In genomic region chr5:31614339-31615025, GRCm38 (mm10) we compare ENCODE assay signal across 8 mouse cellular contexts. TPM values are rescaled to one million over a fixed set of nuclear protein-coding genes. Genes with fewer than 3 reads are reported as not detected.
DNase-seq lines count a peak whose midpoint lies in the region; ATAC-seq and TF ChIP-seq lines count a peak whose summit lies in the region.

No protein-coding gene starts in this region.

- H3K4me1 ChIP-seq in heart, embryonic 13.5 days: peaks cover 13% of the 10 kb centered on the region
- peaks cover 6% of the 10 kb centered on the region; the same call in 1 of the 2 replicates for H3K4me1 ChIP-seq in bone marrow, adult 2 months (ENCODE audit: control insufficient read depth, insufficient read depth, low read length)
- H3K4me1 ChIP-seq in hindbrain, postnatal 0 days (ENCODE audit: insufficient read depth, low read length): peaks cover 12% of the 10 kb centered on the region

- H3K36me3 ChIP-seq in heart, embryonic 13.5 days: peaks cover 38% of the 10 kb centered on the region
- peaks cover 8% of the 10 kb centered on the region; the same call in 1 of the 2 replicates for H3K36me3 ChIP-seq in hindbrain, postnatal 0 days (ENCODE audit: insufficient read depth, low read length)

- peak overlapping the region; percentile 65 for H3K4me3 ChIP-seq in heart, embryonic 13.5 days
- peak overlapping the region; percentile 93 for H3K4me3 ChIP-seq in bone marrow, adult 2 months (replicated peaks; ENCODE audit: control insufficient read depth, low read depth, low read length)
- peak overlapping the region; percentile 78 for H3K4me3 ChIP-seq in hindbrain, postnatal 0 days (ENCODE audit: low read length)

- ATAC-seq in heart, embryonic 13.5 days (ENCODE audit: extremely low read depth, insufficient number of reproducible peaks, low FRiP score, low TSS enrichment): no peak
- ATAC-seq in hindbrain, postnatal 0 days: no peak
- peak; percentile 21; the same call in 1 of the 2 replicates for ATAC-seq in megakaryocyte-erythroid progenitor cell, adult 5-6 weeks (replicated peaks; ENCODE audit: low FRiP score, low TSS enrichment, poor library complexity, severe bottlenecking)
- ATAC-seq in frontal cortex, adult (ENCODE audit: low TSS enrichment): no peak
- no peak for ATAC-seq in erythroid progenitor cell, adult 5-6 weeks (replicated peaks; ENCODE audit: low FRiP score, poor library complexity, severe bottlenecking)

- H3K27me3 ChIP-seq in heart, embryonic 13.5 days (replicated peaks): no peaks in the 10 kb centered on the region
- H3K27me3 ChIP-seq in hindbrain, postnatal 0 days (ENCODE audit: insufficient read depth, low read length): no peaks in the 10 kb centered on the region

- TF ChIP-seq POLR2A in bone marrow, adult 2 months (IDR thresholded peaks at IDR 0.05; ENCODE audit: borderline replicate concordance, control insufficient read depth, low read depth, low read length): no peak

- 51% methylated on average over 6 of the region's 6 CpGs for WGBS in heart, embryonic 13.5 days
- 2% methylated on average over 6 of the region's 6 CpGs for WGBS in bone marrow, adult 2 months
- WGBS in hindbrain, postnatal 0 days: 40% methylated on average over 6 of the region's 6 CpGs

- no peak for TF ChIP-seq CTCF in bone marrow, adult 2 months (IDR thresholded peaks at IDR 0.05; ENCODE audit: control insufficient read depth, insufficient read depth, low read length)
- no peak for TF ChIP-seq CTCF in hindbrain, postnatal 0 days (IDR thresholded peaks at IDR 0.05; ENCODE audit: low read depth)

- no peaks in the 10 kb centered on the region for H3K9me3 ChIP-seq in heart, embryonic 13.5 days
- no peaks in the 10 kb centered on the region for H3K9me3 ChIP-seq in hindbrain, postnatal 0 days (ENCODE audit: low read length)

- peak overlapping the region; percentile 85 for H3K9ac ChIP-seq in heart, embryonic 13.5 days
- peak overlapping the region; percentile 74 for H3K9ac ChIP-seq in hindbrain, postnatal 0 days (replicated peaks; ENCODE audit: low read length)

- H3K4me2 ChIP-seq in heart, embryonic 13.5 days: peak overlapping the region; percentile 71
- peak overlapping the region; percentile 75 for H3K4me2 ChIP-seq in hindbrain, postnatal 0 days (ENCODE audit: low read depth, low read length)

- DNase-seq in heart, adult 11 months: no peak
- DNase-seq in hindbrain, postnatal 0 days (ENCODE audit: low spot score): no peak
- no peak for DNase-seq in layer of hippocampus, adult 9-11 months

- peak overlapping the region; percentile 87 for H3K27ac ChIP-seq in heart, embryonic 13.5 days (replicated peaks)
- peak overlapping the region; percentile 100 for H3K27ac ChIP-seq in bone marrow, adult 2 months (ENCODE audit: control insufficient read depth, insufficient read depth, low read depth, low read length, poor library complexity)
- peak overlapping the region; percentile 86 for H3K27ac ChIP-seq in hindbrain, postnatal 0 days

RNA-seq across cellular contexts. Expression of gene Mrpl33, which starts 17.7 kb away (rescaled TPM):
- 381 and 421 TPM in 2 replicates for polyA plus RNA-seq in heart, embryonic 13.5 days (2015; fragmentation: Nextera tagmentation; extraction: Ambion mirVana)
- polyA plus RNA-seq in bone marrow, adult 2 months (2011; ENCODE audit: insufficient read depth, insufficient read length, low replicate concordance, missing spikeins): 89.1 and 162 TPM in 2 replicates
- 76.8 and 82.5 TPM in 2 replicates for total RNA-seq in hindbrain, postnatal 0 days (2014; rRNA removed)
- 293 and 315 TPM in 2 replicates for polyA plus RNA-seq in hindbrain, postnatal 0 days (2015; fragmentation: Nextera tagmentation; extraction: Ambion mirVana)
- total RNA-seq in megakaryocyte-erythroid progenitor cell, adult 5-6 weeks (2014; fragmentation: Nextera tagmentation): 290 and 320 TPM in 2 replicates
- total RNA-seq in megakaryocyte-erythroid progenitor cell, adult 5-6 weeks (2017): 93.4 and 153 TPM in 2 replicates
- total RNA-seq in erythroid progenitor cell, adult 5-6 weeks (2015; ENCODE audit: low replicate concordance): 109 and 117 TPM in 2 replicates
- 34.1 and 76.0 TPM in 2 replicates for total RNA-seq in erythroid progenitor cell, adult 5-6 weeks (2017; ENCODE audit: low replicate concordance)
